Mouse (Mus musculus) left cerebral cortex, postnatal 25 days (tissue): Measurements from ENCODE around the gene Hddc2. TPM values are rescaled to one million over a fixed set of nuclear protein-coding genes. Genes with fewer than 3 reads are reported as not detected.

ENCODE experiments used
- DNase-seq, 2 experiments: peaks; one replicate each; pipeline ENCODE4 v3.0.0; 2022; ENCODE audit warnings: low spot score in 2 of 2, mixed read lengths in 1 of 2
- intact Hi-C: fragments of 180-260 bp; cut with DNase I; formaldehyde crosslinking; loops from one replicate; pipeline ENCODE4 v1.15.1; 2025
- total RNA-seq, 2 experiments: library from RNA; stranded (reverse); gene quantifications; 2 replicates each; pipeline ENCODE4 v1.2.3; 2021

The Hddc2 gene
- total RNA-seq, result 10 to 100 TPM; 21.0 to 22.4 TPM

DNA sequence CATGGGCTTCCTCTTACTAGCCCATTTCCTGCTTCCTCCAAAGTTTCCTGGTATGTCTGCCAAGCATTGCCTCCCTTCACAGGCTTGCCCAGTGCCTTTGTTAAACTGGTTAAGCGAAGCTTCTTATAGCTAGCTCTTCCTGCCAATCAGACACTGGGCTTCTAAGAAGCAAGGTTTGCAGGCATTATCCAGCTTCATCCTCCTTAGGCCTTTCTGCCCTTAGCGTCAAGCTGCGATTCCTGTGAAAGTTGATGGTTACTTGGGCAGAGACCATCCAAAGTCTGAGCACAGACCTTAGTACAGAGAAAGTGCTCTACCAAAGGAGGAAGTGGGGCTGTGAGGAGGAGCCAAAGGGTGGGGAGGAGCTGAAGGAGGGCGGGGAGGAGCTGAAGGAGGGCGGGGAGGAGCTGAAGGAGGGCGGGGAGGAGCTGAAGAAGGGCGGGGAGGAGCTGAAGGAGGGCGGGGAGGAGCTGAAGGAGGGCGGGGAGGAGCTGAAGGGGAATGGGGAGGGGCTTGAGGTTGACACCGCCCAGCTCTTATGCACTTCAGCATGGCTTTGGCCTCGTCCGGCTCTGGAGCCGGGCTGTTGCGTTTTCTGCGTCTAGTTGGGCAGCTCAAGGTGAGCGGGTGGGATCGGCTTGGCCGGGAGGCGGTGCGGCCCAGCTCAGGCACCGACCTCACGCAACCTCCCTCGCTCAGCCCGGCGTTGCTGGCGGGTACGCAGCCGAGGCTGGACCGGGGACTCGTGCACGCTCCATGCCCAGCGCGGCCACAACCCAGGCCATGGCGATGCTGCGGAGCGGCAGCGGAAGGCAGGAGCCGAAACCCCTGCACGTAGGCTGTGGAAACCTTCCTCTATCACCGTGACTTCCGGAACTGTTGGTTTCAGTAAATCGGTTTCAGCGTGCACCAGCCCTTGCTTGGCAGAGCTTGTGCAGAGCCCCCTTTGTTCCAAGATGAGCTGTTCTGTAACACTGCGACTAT lies at the start of gene Hddc2:
Gene Hddc2, plus strand, starts transcription at position 519 of the 984 bp plus-strand sequence.
- peak; percentile 69 for DNase-seq
- intact Hi-C loops, result loop anchor here (1.0 to 5.0 kb wide), 2 partner anchors 132 to 294 kb away; partner anchors contain the start of genes Rnf217 and Tpd52l1

DNA sequence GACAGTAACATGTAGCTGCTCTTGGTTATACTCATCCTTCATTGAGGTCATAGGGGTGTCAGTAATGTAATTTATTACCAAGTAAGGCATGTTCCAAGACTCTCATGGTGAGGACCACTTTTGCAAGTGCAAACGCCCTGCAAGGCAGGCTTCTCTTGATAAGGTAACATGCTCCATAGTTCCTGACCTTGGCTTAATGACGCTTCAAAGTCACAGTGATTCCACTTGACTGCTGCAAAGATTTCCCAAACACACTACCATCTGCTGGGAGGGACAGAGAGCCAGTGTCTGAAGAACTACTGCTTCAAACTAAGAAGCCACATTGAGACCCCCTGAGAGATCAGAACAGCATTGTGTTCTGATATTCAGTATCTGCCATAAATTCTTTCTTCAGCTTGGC lies 40.4 kb upstream of the Hddc2 start:
- intact Hi-C loops, result no loop called here

GRCm38 (mm10) chr10:31273171-31273570 lies 40.0 kb upstream of the Hddc2 start:
- intact Hi-C loops, result no loop called here
- no peak for DNase-seq

More for the DNA sequence above, 40.4 kb upstream of the Hddc2 start:
- DNase-seq, result no peak

DNA sequence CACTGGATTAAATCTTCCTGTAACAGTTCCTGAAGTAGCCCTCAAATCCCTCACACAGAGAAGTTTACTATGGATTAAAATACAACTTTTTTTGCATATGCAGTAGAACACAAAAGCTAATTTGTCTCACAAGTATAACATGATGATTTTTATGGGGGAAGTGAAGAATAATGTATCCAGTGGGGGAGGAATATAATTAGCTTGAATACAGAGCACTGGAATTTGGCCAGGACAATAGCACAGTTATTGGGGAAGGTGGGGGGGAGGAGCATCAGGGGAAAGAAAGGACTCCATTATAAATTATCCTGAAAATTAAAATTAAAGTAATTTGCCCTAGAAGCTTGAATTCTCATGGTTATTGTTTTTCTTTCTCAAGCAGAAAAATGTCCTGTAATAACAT lies 25.4 kb upstream of the Hddc2 start:
- DNase-seq, result no peak
- intact Hi-C loops, result no loop called here

DNA sequence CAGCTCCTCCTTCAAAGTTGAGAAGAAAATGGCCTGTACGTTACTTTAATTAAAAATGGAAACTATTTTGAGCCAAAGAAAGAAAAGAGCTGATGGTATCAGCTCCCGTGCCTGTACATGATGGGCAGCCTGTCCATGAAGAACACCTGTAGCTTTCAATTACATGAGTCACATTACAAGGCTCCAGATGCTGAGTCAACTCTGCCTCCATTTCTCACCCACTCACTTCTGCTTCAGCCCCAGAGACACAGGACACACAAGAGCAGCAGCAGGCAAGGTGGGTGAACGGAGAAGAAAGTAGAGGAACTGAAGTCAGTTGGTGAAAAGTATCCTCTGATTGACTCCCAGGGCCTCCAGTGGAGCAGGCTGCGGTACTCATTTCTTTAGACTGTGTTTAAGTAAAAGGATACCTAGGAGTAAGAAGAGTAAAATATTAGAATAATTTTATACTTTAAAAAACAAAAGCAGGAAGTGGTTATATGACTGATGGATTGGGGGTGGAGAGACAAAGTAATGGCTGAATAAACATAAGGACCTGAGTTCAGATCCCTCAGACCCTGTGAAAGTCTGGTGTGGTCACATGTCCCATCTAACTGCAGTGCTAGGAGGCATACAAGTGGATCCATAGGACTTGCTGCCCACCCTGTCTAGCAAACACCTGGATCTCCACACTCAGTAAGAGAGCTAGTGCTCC lies 24.3 kb upstream of the Hddc2 start:
- intact Hi-C loops, result no loop called here
- peak in 1 of 2 experiments; percentile 29 for DNase-seq

GRCm38 (mm10) chr10:31295705-31296104 lies 17.5 kb upstream of the Hddc2 start:
- DNase-seq, result peak in 1 of 2 experiments; percentile 9
- intact Hi-C loops, result loop anchor here (5.0 kb wide), 2 partner anchors 453 to 678 kb away; partner anchors contain the start of gene Hey2

- DNase-seq, result no peak
- intact Hi-C loops, result loop anchor here (5.0 kb wide), 2 partner anchors 454 to 679 kb away; partner anchors contain the start of gene Hey2
These were observed 16.7 kb upstream of the Hddc2 start for GRCm38 (mm10) chr10:31296458-31296857.

GRCm38 (mm10) chr10:31297106-31297505 lies 16.1 kb upstream of the Hddc2 start:
- no peak for DNase-seq
- intact Hi-C loops, result loop anchor here (5.0 kb wide), 2 partner anchors 455 to 680 kb away; partner anchors contain the start of gene Hey2

GRCm38 (mm10) chr10:31298263-31298662 lies 14.9 kb upstream of the Hddc2 start:
- DNase-seq, result no peak
- intact Hi-C loops, result loop anchor here (5.0 kb wide), 2 partner anchors 456 to 681 kb away; partner anchors contain the start of gene Hey2

DNA sequence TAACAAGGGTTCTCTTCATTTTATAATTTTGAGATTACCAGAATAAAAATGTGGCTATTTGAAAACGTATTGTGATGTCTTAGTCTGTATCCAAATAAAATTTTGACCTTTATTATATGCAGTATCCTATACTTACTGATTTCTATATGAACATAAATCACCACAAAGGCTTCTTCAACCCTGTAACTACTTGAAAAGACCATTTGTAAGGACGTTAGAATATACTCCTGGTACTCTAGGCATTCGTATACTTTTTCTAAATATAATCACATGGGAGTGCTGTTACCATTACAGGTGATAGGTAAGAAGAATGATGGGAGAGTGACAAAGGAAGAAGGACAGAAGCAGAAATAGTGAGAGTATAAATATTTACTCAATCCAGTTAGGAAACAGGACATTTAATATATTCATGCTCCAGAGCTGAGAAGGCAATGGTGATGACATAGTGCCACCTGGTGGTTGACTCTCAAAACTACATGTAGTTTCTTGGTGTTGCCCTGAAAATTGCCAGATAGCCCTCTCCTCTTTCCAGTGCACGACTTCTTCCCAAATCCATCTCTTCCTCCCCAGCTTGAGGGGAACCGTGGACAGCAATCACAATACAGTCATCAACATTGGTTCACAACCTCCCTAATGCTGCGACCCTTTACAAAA lies 14.1 kb upstream of the Hddc2 start:
- peak; percentile 66 to 76 for DNase-seq
- intact Hi-C loops, result loop anchor here (1.0 to 5.0 kb wide), 3 partner anchors 457 to 682 kb away; partner anchors contain the start of gene Hey2

DNA sequence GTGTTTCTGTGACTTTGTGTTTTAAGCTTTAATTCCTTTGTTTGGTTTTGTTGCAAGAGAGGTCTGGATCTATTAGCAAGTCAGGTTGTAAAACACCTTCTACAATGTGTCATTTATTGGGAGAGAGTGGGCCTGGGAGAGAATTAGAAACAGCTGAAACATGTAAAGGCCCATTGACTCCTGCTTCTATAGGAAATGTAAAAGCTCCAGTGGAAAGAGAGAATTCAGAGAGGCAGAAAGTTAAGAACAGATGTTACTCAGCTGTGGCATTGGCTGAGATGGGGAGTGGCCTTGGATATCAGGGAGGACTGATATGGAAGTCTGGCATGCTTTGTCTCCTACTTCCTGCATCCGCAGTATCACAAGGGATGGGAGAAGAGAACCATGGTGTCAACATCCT lies 12.9 kb upstream of the Hddc2 start:
- no peak for DNase-seq
- intact Hi-C loops, result no loop called here

GRCm38 (mm10) chr10:31303446-31303845 lies 9.7 kb upstream of the Hddc2 start:
- intact Hi-C loops, result no loop called here
- no peak for DNase-seq

DNA sequence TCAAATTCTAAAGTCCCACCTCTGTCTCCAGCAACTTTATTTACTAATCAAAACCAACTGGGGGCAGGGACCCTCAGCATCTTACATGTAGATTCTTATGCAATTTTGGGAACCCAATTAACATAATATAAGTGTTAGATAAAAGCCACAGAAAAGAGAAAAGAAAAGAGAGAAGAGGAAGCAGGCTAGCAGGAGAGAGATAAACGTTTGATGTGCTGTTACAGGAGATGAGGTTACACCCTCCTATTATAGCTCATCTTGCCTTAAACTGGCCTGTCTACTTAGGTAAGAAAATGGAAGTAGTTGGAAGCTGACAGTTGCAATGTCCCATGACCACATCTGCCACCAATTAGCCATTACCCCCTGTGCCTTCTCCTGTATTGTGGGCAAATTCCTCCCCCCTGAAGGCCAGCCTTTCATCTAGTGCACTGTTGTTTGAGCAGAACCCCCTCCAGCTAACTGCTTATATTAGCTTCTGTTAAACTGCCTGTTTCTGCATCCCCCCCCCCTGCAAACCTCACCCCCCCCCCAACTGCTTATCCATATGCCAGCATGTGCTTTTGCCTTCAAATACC lies 6.1 kb upstream of the Hddc2 start:
- intact Hi-C loops, result no loop called here
- no peak for DNase-seq

DNA sequence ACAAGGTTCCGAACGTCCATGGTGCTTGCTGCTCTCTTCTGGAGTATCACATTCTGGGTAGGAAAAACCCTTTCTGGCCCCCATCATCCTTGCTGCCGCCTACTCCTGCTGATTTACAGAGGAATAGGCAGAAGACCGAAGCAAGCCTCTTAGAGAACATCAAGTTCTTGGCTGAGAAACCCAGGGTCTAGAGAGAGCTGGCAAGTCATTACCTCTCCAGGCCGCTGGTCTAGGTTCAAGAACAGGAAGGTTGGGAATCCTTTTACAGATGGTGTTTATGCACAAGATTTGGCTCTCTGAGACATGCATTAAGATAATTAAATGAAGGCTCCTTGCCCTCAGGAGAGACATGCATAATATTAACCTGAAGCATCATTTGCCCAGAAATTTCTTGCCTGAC lies 5.3 kb downstream of the Hddc2 start:
- intact Hi-C loops, result no loop called here
- no peak for DNase-seq

GRCm38 (mm10) chr10:31329436-31329835 lies 16.3 kb downstream of the Hddc2 start:
- no peak for DNase-seq
- intact Hi-C loops, result no loop called here

GRCm38 (mm10) chr10:31330286-31330962 lies 17.2 kb downstream of the Hddc2 start:
- no peak for DNase-seq
- intact Hi-C loops, result no loop called here

- intact Hi-C loops, result no loop called here
These were observed 18.1 kb downstream of the Hddc2 start for GRCm38 (mm10) chr10:31331225-31331775.

DNA sequence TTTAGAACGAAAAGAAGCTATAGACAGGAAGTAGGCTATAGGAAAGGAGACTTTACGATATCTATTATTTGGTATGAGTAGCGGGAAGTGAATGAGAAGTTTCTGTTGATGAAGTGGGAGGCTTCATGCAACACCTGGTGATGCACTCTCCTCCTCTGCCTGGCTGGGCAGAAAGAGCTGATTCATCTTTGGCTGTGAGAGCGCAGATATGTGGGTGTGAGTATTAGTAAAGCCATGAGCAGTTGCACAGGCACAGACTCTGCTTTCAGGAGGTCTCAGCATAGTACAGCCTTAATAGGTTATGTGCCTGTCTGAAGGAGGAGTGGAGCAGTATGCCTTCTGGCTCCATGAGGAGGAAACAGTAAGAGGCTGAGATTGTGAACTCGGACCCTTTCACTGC lies 23.2 kb downstream of the Hddc2 start:
- intact Hi-C loops, result no loop called here
- DNase-seq, result peak in 1 of 2 experiments; percentile 36

More at GRCm38 (mm10) chr10:31331225-31331775, 18.1 kb downstream of the Hddc2 start:
- no peak for DNase-seq
